Mouse (Mus musculus) ES-Bruce4 (cell line): ENCODE results near the gene N4bp2l1.
A peak's percentile ranks its signal among the peaks of the same experiment; 100 is the strongest.

Experiments used
- CTCF ChIP-seq: IDR thresholded peaks from one replicate; pipeline ENCODE4 v1.8.1; 2011; ENCODE audit warnings: low read depth, low read length
- POLR2A ChIP-seq: IDR thresholded peaks from one replicate; pipeline ENCODE4 v1.8.1; 2011; ENCODE audit warnings: low read length; ENCODE audit not compliant: insufficient read depth

GRCm38 (mm10) chr5:150521937-150522866 lies 74.8 kb downstream of the N4bp2l1 start, which contains the start of gene Brca2:
- TF ChIP-seq CTCF (no peak), POLR2A (peak; percentile 74)
